Mouse (Mus musculus) stomach, embryonic 16.5 days (tissue): ENCODE results near the gene Ift43. TPM values are rescaled to one million over a fixed set of nuclear protein-coding genes. Genes with fewer than 3 reads are reported as not detected.
A peak's percentile ranks its signal among the peaks of the same experiment; 100 is the strongest.

ENCODE experiments used
- ATAC-seq: fragments of 200-750 bp; cut with Nextera tagmentation; 2 replicates; pipeline ENCODE4 v1.8.0; 2017; ENCODE audit warnings: moderate number of reproducible peaks, moderate TSS enrichment; ENCODE audit not compliant: insufficient read depth, low FRiP score
- H3K27ac ChIP-seq: fragments of 300-500 bp; sonication (generic); 2 replicates; pipeline ENCODE4 v1.5.1; 2014; ENCODE audit warnings: low read length
- H3K27me3 ChIP-seq: fragments of 300-500 bp; sonication (generic); 2 replicates; pipeline ENCODE4 v1.6.1; 2014; ENCODE audit warnings: low read length, control low read depth, mixed read lengths; ENCODE audit not compliant: control insufficient read depth, insufficient read depth
- H3K36me3 ChIP-seq: fragments of 300-500 bp; sonication (generic); 2 replicates; pipeline ENCODE4 v1.6.1; 2014; ENCODE audit warnings: low read length; ENCODE audit not compliant: control insufficient read depth, insufficient read depth
- H3K4me1 ChIP-seq: fragments of 300-500 bp; sonication (generic); 2 replicates; pipeline ENCODE4 v1.6.1; 2014; ENCODE audit warnings: low read length, control low read depth, mixed read lengths; ENCODE audit not compliant: control insufficient read depth, insufficient read depth
- H3K4me2 ChIP-seq: fragments of 300-500 bp; sonication (generic); 2 replicates; pipeline ENCODE4 v1.6.1; 2014; ENCODE audit warnings: low read depth, low read length, mixed read lengths
- H3K4me3 ChIP-seq: fragments of 300-500 bp; sonication (generic); replicated peaks from 2 replicates; pipeline ENCODE4 v1.5.1; 2014; ENCODE audit warnings: mild to moderate bottlenecking, low read length
- H3K9ac ChIP-seq: fragments of 300-500 bp; sonication (generic); 2 replicates; pipeline ENCODE4 v1.6.1; 2014; ENCODE audit warnings: low read length
- H3K9me3 ChIP-seq: fragments of 300-500 bp; sonication (generic); replicated peaks from 2 replicates; pipeline ENCODE4 v1.6.1; 2016; ENCODE audit warnings: low read length, control low read depth; ENCODE audit not compliant: control insufficient read depth
- WGBS: fragments of 180-500 bp; shearing (Covaris S2); extraction: QIAGEN DNeasy Blood & Tissue Kit; methylation state at CpG from one replicate; pipeline ENCODE4 v1.1.7; 2014; 5-methylcytosine and 5-hydroxymethylcytosine counted together
- polyA plus RNA-seq: library from polyadenylated mRNA; unstranded; fragments of >200 nt; fragmentation: Nextera tagmentation; extraction: Ambion mirVana; gene quantifications from 2 replicates; pipeline ENCODE4 v1.2.1, GENCODE M21; 2015

Gene Ift43
- polyA plus RNA-seq, 1 experiment from 2014 or later = 54.1 TPM

DNA sequence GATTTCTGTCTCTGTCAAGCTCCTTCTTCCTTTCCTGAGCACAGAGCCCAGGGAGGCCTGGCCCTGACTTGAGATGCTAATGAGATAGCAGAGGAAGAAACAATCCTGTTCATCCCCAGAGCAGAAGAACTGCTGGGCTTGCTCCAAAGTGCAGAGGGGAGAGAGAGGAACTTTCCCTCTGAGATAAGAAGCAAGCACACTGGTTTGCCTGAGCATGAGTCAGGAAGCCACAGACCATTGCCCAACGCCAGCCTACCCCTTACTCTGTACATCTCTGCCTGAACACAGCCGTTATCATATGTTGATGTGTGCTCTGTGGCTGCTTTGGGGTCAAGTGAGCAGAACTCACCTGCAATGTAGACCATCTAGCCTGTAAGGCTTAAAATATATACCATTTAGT lies 83.9 kb downstream of the Ift43 start:
- no peaks in the 10 kb centered on the region for H3K9me3 ChIP-seq
- H3K9ac ChIP-seq = no peak overlapping the region
- no peaks in the 10 kb centered on the region for H3K36me3 ChIP-seq
- ATAC-seq = no peak
- no peak overlapping the region for H3K27ac ChIP-seq
- no peaks in the 10 kb centered on the region for H3K27me3 ChIP-seq
- peaks cover 6% of the 10 kb centered on the region; the same call in 1 of the 2 replicates for H3K4me1 ChIP-seq
- H3K4me3 ChIP-seq = no peak overlapping the region
- WGBS = 61% methylated on average over 2 of the region's 2 CpGs
- H3K4me2 ChIP-seq = no peak overlapping the region

DNA sequence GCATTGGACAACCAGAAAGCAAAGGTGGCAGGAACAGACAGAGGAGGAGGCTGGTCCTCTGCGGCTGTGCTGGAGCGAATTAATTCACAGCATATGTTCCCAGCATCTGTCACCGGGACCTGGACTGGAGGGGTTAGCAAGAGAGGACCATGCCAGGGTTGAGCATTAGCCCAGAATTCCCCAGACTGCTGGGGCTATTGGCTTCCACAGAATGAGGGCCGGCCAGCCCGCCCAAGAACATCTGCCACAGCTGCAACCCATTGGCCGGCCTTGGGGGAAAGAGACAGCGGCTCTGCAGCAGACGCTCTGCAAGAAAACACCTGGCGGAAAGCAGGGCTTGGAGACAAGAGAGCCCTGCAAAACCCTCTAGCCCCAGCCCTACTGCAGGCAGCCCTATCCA lies 84.7 kb downstream of the Ift43 start:
- 37% methylated on average over 9 of the region's 9 CpGs for WGBS
- peak; percentile 79 for ATAC-seq
- Histone ChIP-seq H3K4me1 (peaks cover 6% of the 10 kb centered on the region; the same call in 1 of the 2 replicates), H3K36me3 (no peaks in the 10 kb centered on the region), H3K9me3 (no peaks in the 10 kb centered on the region), H3K4me3 (no peak overlapping the region), H3K4me2 (no peak overlapping the region), H3K9ac (no peak overlapping the region), H3K27ac (no peak overlapping the region), H3K27me3 (no peaks in the 10 kb centered on the region)

DNA sequence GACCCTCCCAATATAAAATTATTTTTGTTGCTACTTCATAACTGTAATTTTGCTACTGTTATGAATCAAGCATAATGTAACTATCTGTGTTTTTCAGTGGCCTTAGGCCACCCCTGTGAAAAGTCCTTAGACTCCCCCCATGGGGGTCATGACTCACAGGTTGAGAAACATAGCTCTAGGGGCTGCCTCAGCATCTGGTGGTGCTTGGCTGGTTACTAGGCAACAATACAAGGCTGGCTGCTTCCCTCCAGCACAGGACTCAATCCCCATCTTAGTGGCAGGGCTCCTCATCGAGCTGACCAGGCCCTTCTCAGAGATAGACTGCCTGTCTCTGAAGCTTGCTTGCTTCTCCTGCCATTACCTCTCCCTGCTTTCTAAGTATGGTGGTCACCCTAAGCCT lies 86.4 kb downstream of the Ift43 start:
- no peak overlapping the region for H3K4me2 ChIP-seq
- ATAC-seq = no peak

DNA sequence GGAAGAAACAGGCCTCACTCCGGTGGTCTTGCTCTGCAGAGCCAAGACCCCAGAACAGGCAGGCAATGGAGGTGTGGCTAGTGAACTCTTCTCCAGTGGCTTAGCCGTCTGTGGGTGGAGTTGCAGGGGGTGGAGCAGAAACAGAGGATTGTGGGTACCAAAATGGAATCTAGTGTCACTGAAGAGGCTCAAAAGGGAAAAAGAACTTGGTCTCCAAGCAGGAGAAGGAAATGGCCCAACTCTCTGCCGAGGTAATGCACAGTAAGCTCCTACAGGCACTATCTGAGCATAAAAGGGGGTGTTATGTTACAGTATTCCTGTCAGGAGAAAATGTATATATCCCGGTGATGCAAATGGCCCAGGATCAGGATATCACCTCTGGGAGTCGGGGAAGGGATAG lies 86.9 kb downstream of the Ift43 start:
- Histone ChIP-seq H3K27ac (no peak overlapping the region), H3K9me3 (no peaks in the 10 kb centered on the region), H3K9ac (no peak overlapping the region), H3K27me3 (no peaks in the 10 kb centered on the region), H3K4me3 (no peak overlapping the region), H3K4me2 (no peak overlapping the region), H3K36me3 (no peaks in the 10 kb centered on the region), H3K4me1 (peaks cover 6% of the 10 kb centered on the region; the same call in 1 of the 2 replicates)
- 67% methylated on average over 5 of the region's 5 CpGs for WGBS
- no peak for ATAC-seq

More for the DNA sequence above, 86.4 kb downstream of the Ift43 start:
- no peak overlapping the region for H3K4me3 ChIP-seq
- no peak overlapping the region for H3K27ac ChIP-seq
- no peaks in the 10 kb centered on the region for H3K9me3 ChIP-seq
- no peaks in the 10 kb centered on the region for H3K36me3 ChIP-seq
- no peak overlapping the region for H3K9ac ChIP-seq
- H3K27me3 ChIP-seq = no peaks in the 10 kb centered on the region
- H3K4me1 ChIP-seq = peaks cover 6% of the 10 kb centered on the region; the same call in 1 of the 2 replicates
- WGBS = 32% methylated on average over 1 of the region's 1 CpGs

DNA sequence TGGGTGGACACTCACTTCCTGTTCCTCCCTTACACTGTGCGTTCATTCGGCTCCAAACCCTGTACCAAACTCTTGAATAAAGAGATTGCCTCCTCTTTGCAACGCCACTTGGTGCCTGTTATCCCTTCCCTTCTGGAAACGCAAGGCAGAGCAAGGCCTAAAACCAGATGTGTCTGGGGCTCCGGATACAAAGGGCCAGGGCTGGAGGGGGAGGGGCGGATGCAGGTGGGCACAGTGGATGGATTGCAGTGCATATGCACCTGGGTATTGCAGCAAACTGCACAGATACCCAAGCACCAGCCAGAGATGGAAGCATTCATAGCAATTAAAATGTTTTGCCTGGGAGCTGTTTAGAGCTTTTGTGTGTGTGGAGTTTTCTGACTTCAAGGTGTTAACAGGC lies 91.0 kb downstream of the Ift43 start:
- Histone ChIP-seq H3K4me2 (no peak overlapping the region), H3K4me1 (no peaks in the 10 kb centered on the region), H3K9me3 (no peaks in the 10 kb centered on the region), H3K27me3 (no peaks in the 10 kb centered on the region), H3K27ac (no peak overlapping the region), H3K36me3 (no peaks in the 10 kb centered on the region), H3K9ac (no peak overlapping the region), H3K4me3 (no peak overlapping the region)
- no peak for ATAC-seq
- 54% methylated on average over 6 of the region's 6 CpGs for WGBS

DNA sequence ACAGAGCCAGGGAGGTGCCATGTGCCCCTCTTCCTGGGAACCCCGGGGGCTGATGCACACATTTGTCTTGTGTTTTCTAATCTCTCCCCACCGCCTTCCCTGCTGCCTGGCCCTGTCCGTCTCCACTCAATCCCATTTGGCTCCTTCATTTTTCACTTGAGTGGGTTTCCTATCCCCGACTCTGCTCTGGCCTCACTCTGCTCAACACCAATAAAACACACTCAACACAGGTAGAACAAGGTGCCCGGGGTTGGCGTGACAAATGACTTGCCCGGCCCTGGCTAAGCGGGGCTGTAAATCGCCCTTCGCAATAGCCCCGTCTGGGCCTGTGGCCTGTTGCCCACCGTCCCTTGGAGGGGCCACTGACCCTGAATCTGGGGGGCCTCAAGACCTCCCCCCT lies 92.0 kb downstream of the Ift43 start:
- no peaks in the 10 kb centered on the region for H3K9me3 ChIP-seq
- 84% methylated on average over 12 of the region's 12 CpGs for WGBS
- no peak overlapping the region for H3K4me2 ChIP-seq
- H3K27ac ChIP-seq = no peak overlapping the region
- H3K9ac ChIP-seq = no peak overlapping the region
- no peak for ATAC-seq
- H3K4me1 ChIP-seq = no peaks in the 10 kb centered on the region
- no peak overlapping the region for H3K4me3 ChIP-seq
- no peaks in the 10 kb centered on the region for H3K27me3 ChIP-seq
- H3K36me3 ChIP-seq = no peaks in the 10 kb centered on the region

DNA sequence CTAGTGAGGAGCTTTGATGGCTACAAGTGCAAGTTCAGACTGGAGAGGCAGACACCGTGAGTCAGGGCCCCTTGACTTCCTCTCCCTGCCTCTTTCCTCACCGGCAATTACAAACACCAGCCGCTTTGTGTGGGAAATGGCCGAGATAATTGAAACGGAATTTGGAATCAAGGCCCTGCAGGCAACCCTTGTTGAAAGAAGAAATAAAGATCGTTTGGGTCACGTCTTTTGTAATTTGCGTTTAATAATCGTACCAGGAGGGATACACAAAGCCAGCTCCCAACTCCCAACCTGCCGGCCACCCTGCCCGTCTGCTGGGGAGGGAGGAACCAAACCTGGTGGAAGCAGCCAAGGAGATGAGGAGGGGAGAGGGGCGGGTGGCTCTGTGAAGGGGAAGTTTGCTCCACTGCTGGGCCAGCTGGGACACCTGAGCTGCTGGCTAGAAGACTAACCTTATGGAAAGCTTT lies 93.2 kb downstream of the Ift43 start:
- peak overlapping the region; percentile 27; the same call in 1 of the 2 replicates for H3K4me2 ChIP-seq
- 22% methylated on average over 12 of the region's 12 CpGs for WGBS
- H3K27ac ChIP-seq = no peak overlapping the region

DNA sequence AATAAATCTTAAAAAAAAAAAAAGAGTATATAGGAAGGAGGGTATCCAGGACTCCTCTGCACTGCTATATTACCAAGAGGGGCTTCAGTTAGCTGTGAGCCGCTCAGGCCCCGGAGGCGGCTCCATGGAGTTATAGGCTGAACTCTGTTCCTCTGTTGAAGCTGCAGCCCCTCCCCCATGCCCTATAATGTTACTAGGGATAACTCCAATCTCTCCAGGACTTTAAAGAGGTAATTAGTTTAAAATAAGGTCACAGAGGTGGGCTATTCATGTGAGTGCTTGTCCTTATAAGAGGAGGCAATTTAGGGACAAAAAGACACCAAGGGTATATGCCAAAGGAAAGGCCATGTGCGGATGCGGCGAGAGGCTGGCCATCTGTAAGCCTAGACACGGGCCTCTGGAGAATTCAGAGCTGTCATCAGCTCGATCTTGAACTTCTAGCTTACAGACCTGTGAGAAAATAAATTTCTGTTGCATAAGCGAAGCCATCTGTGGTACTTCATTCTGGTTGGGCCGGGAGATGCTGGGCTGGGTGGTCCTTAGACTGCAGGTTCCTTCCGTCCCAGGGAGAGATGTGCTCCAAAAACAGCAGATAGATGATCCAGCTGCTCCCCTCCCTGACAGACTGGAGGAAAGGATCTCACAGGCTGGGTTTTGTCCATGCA lies 94.5 kb downstream of the Ift43 start:
- Histone ChIP-seq H3K4me3 (no peak overlapping the region), H3K9me3 (no peaks in the 10 kb centered on the region), H3K4me2 (no peak overlapping the region), H3K36me3 (no peaks in the 10 kb centered on the region), H3K27ac (no peak overlapping the region), H3K27me3 (no peaks in the 10 kb centered on the region), H3K9ac (no peak overlapping the region), H3K4me1 (no peaks in the 10 kb centered on the region)
- ATAC-seq = no peak
- 68% methylated on average over 11 of the region's 11 CpGs for WGBS

More for the DNA sequence above, 93.2 kb downstream of the Ift43 start:
- no peak for ATAC-seq
- Histone ChIP-seq H3K9ac (no peak overlapping the region), H3K4me1 (no peaks in the 10 kb centered on the region), H3K36me3 (no peaks in the 10 kb centered on the region), H3K27me3 (no peaks in the 10 kb centered on the region), H3K4me3 (no peak overlapping the region), H3K9me3 (no peaks in the 10 kb centered on the region)

DNA sequence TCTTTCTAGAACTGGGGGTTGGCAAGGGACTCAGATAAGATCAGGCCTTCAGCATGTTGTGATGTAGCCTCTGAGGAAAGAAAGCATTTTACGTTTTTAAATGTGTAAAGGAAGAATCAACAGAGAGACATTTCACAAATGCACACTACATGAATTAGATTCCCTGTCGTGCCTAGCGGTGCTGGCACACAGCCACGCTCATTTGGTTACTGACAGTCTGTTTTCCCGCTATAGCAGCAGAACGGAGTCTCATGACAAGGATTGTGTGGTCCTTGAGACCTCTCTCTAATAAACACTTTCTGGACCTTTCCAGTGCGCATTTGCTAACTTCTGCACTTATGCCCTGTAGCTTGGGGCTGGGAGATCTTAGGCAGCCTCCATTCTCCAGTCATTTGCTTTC lies 96.9 kb downstream of the Ift43 start:
- 49% methylated on average over 7 of the region's 7 CpGs for WGBS
- no peaks in the 10 kb centered on the region for H3K9me3 ChIP-seq
- no peaks in the 10 kb centered on the region for H3K4me1 ChIP-seq
- no peak overlapping the region for H3K9ac ChIP-seq
- no peaks in the 10 kb centered on the region for H3K36me3 ChIP-seq
- H3K27ac ChIP-seq = no peak overlapping the region
- H3K4me3 ChIP-seq = no peak overlapping the region
- H3K27me3 ChIP-seq = no peaks in the 10 kb centered on the region
- no peak for ATAC-seq
- H3K4me2 ChIP-seq = no peak overlapping the region
